Mouse (Mus musculus) megakaryocyte, embryonic 14.5 days (primary cell): ENCODE results near the gene Olfr93.

Experiments
- FLI1 ChIP-seq: IDR thresholded peaks from 2 replicates; pipeline ENCODE4 v1.6.1; 2012; ENCODE audit warnings: low read length, inconsistent platforms, mixed read lengths
- GATA1 ChIP-seq: IDR thresholded peaks from 3 replicates; pipeline ENCODE4 v1.6.1; 2012; ENCODE audit warnings: mixed read lengths, low read length, inconsistent platforms, borderline replicate concordance

- TF ChIP-seq GATA1 (no peak), FLI1 (no peak)
Observed at GRCm38 (mm10) chr17:37203206-37203916, 42.1 kb upstream of the Olfr93 start.
